Mouse (Mus musculus) megakaryocyte, embryonic 14.5 days (primary cell): ENCODE data around the gene Gm10985.

Experiments
- FLI1 ChIP-seq: IDR thresholded peaks from 2 replicates; pipeline ENCODE4 v1.6.1; 2012; ENCODE audit warnings: low read length, inconsistent platforms, mixed read lengths
- GATA1 ChIP-seq: IDR thresholded peaks from 3 replicates; pipeline ENCODE4 v1.6.1; 2012; ENCODE audit warnings: mixed read lengths, low read length, inconsistent platforms, borderline replicate concordance

DNA sequence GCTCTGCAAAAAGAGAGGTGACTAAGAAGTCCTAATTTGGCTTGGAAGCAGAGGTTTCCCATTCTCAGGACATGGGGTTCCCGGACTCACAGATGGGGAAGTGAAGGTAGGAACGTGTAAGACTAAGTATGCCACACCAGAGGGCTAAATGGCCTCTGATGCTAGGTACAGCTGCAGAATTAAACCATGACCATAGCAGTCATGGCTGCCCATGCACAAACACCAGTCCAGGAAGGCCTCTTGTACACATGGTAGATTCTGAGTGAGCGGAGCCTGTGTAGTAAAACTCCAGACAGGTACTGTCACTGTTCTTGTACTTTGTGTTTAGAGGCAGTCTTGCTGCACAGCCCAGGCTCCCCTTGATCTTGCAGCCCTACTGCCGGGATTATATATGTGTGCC, 9.4 kb downstream of the Gm10985 start:
- TF ChIP-seq FLI1: no peak
- TF ChIP-seq GATA1: no peak
